Mouse (Mus musculus): ENCODE data around the gene Serpina3c. TPM values are rescaled to one million over a fixed set of nuclear protein-coding genes. Genes with fewer than 3 reads are reported as not detected.
"Not testable (repeated sequence)": the region's sequence is repeated elsewhere in the genome, so short reads cannot be mapped to it uniquely, and the experiment has no call there.

The Serpina3c gene
- total RNA-seq, 2 experiments from 2014 or later = not detected

DNA sequence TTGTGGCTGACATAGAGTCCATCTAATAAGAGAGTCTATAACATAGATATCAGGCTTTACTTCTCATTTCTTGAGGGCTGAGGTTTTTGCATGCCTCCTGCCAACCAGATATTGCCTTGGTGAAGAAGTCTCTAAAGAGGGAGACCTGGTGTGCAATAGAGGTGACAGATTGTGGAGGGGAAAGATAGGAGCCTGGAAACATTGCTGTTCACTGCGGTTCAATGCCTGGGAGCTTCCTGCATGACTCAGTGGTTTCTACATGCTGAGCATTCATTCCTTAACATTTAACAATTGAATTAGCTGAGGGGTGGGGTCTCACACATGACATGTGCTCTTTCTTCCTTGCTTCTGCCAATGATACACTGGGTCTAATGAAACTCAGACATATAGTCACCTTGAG is 30.6 kb downstream of the Serpina3c start:
- intact Hi-C loops (cut with DNase I) = no loop called here

DNA sequence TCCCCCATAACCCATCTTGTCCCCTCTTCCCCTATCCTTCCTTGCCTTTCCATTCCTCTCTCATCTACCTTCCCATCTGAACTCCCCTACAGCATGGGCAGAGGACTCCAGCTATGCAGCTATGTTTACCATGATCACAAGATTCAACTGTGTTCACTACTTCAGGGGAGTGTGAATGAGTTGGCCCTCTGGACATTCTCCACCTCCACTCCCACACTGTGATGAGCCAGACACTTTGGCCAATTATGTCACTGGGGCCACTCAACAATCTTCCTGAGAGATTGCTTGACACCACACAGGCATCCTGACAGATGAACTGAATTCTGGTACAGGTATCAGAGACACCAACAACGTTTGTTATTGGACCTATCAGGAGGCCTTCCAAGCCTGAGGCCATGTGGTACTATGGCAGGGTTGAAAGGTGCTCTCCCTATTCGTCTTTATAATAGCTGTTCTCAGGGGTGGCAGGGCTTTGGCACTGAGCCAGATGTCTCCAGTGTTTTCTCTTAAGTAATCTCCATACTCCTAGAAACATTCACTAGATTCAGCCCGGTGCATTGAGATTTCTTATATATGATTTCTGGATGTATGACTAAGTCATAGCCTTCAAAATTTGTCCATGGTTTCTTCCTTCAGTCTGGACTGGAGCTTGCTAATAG is 38.6 kb downstream of the Serpina3c start:
- intact Hi-C loops (cut with DNase I) = no loop called here
- no peak for DNase-seq (ENCODE audit: low spot score in 2 of 2)

More for the DNA sequence above, 30.6 kb downstream of the Serpina3c start:
- no peak for DNase-seq (ENCODE audit: low spot score in 2 of 2)

DNA sequence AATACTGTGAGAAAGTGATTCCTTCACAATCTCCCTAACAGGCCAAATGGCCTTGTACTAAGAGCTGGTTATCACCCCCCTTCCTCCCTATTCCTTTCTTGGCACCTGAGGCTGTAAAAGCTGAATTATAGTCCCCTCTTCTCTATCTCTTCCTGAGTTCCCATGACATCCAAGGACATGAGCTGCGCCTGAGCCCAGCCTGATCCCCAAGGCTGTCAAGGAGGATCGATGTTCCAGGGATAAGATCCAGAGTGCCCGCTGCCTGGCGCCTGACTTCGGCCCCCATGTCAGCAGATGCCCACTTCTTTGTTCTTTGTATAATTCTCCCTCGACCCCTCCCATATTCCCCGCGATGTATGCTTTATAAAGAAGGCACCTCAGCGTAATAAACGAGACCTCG is 41.3 kb downstream of the Serpina3c start, which contains the start of gene Serpina3a:
Serpina3a (plus strand) TSS at position 392 of the 400 bp plus-strand sequence.
- intact Hi-C loops (cut with DNase I); DNase-seq (ENCODE audit: low spot score in 2 of 2): not testable (repeated sequence)

DNA sequence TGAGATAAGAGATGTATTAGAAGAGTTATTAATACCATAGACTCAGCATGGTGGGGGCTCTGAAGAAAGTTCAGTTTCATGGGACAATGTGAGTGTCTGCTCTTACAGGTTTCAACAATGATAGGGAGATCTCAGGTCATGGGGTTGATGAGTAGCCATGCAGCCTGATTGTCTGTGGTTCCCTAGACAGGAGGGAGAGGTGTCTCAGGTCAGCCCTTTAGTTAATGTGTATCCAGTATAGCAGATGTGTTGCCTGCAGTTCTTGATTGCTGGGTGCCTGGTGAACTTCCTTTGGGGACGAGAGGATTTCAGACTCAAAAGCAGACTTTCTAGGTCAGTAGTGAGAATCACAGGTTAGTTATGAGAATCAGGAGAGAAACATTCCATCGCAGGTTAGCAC is 45.2 kb downstream of the Serpina3c start:
- intact Hi-C loops (cut with DNase I) = no loop called here
- no peak for DNase-seq (ENCODE audit: low spot score in 2 of 2)

DNA sequence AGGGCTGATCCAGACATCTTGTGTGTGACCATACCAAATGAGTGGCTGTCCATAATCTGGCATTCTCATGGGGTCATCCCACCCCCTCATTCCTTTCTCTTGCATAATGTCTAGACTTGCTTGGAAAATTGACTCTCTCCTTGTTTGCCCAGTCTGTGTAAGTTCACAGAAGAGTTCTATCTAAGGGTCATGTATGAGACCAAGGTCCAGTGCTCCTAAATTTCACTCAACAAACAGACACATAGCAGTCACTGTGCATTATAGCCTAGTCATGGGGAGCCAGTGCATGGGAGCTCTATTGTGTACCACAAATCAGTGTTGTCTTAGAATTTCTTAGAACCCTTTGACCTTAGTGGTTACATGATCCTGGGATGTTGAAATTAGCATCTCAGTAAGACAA is 46.8 kb downstream of the Serpina3c start:
- intact Hi-C loops (cut with DNase I) = no loop called here
- no peak for DNase-seq (ENCODE audit: low spot score in 2 of 2)

DNA sequence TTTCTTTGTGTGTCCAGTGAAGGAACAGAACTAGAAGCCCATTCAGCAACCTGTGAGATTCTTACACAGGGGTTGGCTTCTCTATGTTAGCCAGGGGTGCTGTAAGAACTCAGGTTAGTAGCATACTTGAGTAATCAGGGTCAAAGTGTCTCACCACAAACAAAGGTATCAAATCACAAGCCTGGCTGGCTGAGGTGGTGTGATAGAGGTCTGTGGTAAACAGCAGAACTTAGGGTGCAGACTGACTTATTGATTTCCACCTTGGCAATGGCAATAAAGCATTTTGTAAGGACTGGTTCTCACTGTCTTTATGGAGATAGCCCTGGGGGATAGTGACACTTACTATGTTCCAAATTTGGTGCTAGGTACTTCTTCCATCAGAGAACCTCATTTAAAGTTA is 47.8 kb downstream of the Serpina3c start:
- intact Hi-C loops (cut with DNase I) = no loop called here
- no peak for DNase-seq (ENCODE audit: low spot score in 2 of 2)

DNA sequence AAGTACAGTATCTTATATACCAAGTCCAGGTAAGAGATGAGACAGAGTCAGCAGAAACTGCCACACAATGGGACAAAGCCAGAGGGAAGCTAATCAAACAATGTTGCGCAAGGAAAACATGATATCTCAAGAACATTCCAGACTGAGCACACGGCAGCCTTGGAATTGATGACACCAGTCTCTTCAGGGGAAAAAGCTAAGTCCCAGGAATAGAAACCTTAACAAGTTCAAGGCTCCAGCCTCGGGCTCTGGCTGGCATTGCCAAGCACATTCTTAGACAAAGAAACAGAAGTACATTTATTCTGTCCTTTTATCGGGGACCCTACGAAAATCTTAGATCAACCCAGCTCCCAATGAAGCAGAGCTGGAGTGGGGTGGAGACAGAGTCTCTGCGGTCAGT is 52.9 kb downstream of the Serpina3c start, which contains the start of gene Serpina5:
Serpina5 (plus strand) TSS at position 346 of the 400 bp plus-strand sequence.
- intact Hi-C loops (cut with DNase I) = no loop called here
- no peak for DNase-seq (ENCODE audit: low spot score in 2 of 2)

Other genes with a start within 250 kb of the Serpina3c start
- gene Serpina1c, start 249.0 kb downstream of the Serpina3c start, total RNA-seq (2021) = not detected
- gene Serpina1e, start 194.9 kb downstream of the Serpina3c start, total RNA-seq (2021) = not detected
- not detected for gene Serpina11, start 163.9 kb downstream of the Serpina3c start, total RNA-seq (2021)
- 1 to 10 TPM; 2.4 to 3.2 TPM for gene Serpina9, start 140.1 kb downstream of the Serpina3c start, total RNA-seq (2021)
- not detected for gene Serpina12, start 109.4 kb downstream of the Serpina3c start, total RNA-seq (2021)
- not detected for gene Serpina5, start 52.8 kb downstream of the Serpina3c start, total RNA-seq (2021)
- gene Serpina3a, start 41.1 kb downstream of the Serpina3c start, total RNA-seq (2021) = not detected
- gene Serpina3b, start 25.9 kb downstream of the Serpina3c start, total RNA-seq (2021) = not detected
- not detected for gene Serpina3f, start 60.7 kb upstream of the Serpina3c start, total RNA-seq (2021)
- under 1 TPM in 1 of 2 experiments, not detected in 1; 0.57 TPM for gene Serpina3g, start 82.4 kb upstream of the Serpina3c start, total RNA-seq (2021)
- gene Serpina3i, start 109.3 kb upstream of the Serpina3c start, total RNA-seq (2021) = not detected
- gene Serpina3j, start 160.7 kb upstream of the Serpina3c start, total RNA-seq (2021) = not detected
- not detected for gene Serpina3k, start 184.6 kb upstream of the Serpina3c start, total RNA-seq (2021)
- not detected for gene Serpina3m, start 184.6 kb upstream of the Serpina3c start, total RNA-seq (2021)